Mouse (Mus musculus) heart, postnatal 10 days (tissue): ENCODE data around the gene A130010J15Rik. TPM values are rescaled to one million over a fixed set of nuclear protein-coding genes. Genes with fewer than 3 reads are reported as not detected.

Experiments used
- DNase-seq, 2 experiments: peaks; one replicate each; pipeline ENCODE4 v3.0.0; 2021
- intact Hi-C: fragments of 180-260 bp; cut with DNase I; formaldehyde crosslinking; loops from one replicate; pipeline ENCODE4 v1.15.1; 2025
- total RNA-seq, 2 experiments: library from RNA; stranded (reverse); gene quantifications; 2 replicates each; pipeline ENCODE4 v1.2.3; 2021

Gene A130010J15Rik
- 1 to 10 TPM; 5.5 to 6.1 TPM for total RNA-seq

- intact Hi-C loops = loop anchor here (10.0 kb wide), 1 partner anchor 1293 kb away; no protein-coding TSS in a partner anchor
- DNase-seq = no peak
Measured at GRCm38 (mm10) chr1:193167746-193168145, at the start of gene A130010J15Rik. TSS of gene A130010J15Rik (plus strand) at chr1:193168046.

GRCm38 (mm10) chr1:193122793-193123192 lies 45.1 kb upstream of the A130010J15Rik start:
- intact Hi-C loops = no loop called here
- no peak for DNase-seq

- DNase-seq = no peak
- intact Hi-C loops = no loop called here
Measured at GRCm38 (mm10) chr1:193123290-193123689, 44.6 kb upstream of the A130010J15Rik start.

DNA sequence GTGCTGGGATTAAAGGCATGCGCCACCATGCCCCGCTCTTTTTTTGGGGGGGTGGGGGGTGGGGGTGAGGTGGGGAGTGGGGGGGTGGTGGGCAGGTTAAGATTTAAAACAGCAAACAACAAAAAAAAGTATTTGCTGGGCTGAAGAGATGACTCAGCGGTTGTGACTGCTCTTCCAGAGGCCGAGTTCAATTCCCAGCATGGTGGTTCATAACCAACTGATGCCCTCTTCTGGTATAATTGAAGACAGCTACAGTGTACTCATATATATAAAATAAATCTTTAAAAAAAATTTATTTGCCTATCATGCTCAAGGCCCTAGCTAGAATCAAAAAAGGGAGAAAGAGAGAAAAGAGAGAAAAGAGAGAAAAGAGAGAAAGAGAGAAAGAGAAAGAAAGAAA lies 42.0 kb upstream of the A130010J15Rik start:
- intact Hi-C loops = loop anchor here (5.0 kb wide), 1 partner anchor 124 kb away; no protein-coding TSS in a partner anchor
- peak in 1 of 2 experiments; percentile 9 for DNase-seq

DNA sequence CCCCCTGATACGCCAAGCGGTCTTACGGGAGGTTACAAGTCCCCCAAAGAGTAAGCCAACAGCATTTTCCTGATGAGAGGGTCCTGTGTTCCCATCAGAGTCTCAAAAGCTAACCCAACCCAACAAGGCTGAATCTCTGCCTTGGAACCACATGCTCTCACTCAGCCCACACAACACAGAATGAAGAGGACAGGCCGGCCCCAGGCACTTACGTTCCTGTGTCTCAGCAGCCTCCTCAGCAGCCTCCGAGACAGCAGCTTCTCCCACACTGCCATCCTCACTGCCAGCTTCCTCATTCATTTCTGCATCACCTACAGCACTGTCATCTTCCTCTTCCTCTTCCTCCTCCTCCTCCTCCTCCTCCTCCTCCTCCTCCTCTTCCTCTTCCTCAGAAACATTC lies 39.8 kb upstream of the A130010J15Rik start:
- intact Hi-C loops = loop anchor here (5.0 kb wide), 1 partner anchor 126 kb away; no protein-coding TSS in a partner anchor
- no peak for DNase-seq

DNA sequence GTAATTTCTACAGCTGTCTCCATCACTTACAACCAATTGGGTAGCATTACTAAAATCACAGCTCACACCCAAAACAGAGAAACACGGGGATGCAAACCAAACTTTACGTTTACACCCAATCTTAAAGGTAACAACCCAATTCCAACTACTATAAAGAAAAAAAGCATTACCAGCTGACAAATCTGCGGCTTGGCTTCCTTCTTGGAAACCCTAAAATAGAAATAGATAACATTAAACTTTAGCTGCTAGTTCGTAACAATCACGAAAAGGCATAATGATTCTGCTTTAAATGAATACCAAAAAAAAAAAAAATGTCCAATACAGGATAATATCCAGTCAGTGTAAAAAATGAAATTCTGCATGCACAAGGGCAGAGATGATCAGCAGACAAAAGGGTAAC lies 38.5 kb upstream of the A130010J15Rik start:
- intact Hi-C loops = loop anchor here (5.0 kb wide), 1 partner anchor 127 kb away; no protein-coding TSS in a partner anchor
- DNase-seq = no peak

- DNase-seq = peak; percentile 97 to 99
- intact Hi-C loops = loop anchor here (2.0 to 5.0 kb wide), 3 partner anchors 41 to 128 kb away; no protein-coding TSS in a partner anchor
Measured at GRCm38 (mm10) chr1:193129786-193130455, 37.9 kb upstream of the A130010J15Rik start, which contains the start of gene Diexf. TSS of gene Diexf (minus strand) at chr1:193130272.

GRCm38 (mm10) chr1:193130456-193130825 lies 37.4 kb upstream of the A130010J15Rik start:
- intact Hi-C loops = loop anchor here (2.0 to 5.0 kb wide), 2 partner anchors 40 to 62 kb away; no protein-coding TSS in a partner anchor

DNA sequence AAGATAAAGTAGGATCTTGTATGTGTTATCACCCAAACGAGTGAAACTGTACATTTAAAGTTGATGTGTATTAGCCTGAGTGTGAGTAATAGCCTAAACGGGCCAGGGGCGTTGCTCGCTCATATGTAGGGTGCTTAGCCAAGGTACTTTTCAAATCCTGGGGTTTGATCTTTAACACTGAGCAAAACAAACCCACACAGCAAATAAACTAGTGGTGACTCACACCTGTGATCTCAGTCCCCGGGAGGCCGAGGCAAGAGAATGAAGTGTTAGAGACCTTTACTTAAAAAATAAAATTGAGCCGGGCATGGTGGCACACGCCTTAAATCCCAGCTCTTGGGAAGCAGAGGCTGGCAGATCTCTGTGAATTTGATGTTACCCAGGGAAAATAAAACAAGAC lies 37.0 kb upstream of the A130010J15Rik start:
- no peak for DNase-seq
- intact Hi-C loops = loop anchor here (2.0 to 5.0 kb wide), 2 partner anchors 40 to 61 kb away; no protein-coding TSS in a partner anchor

More at GRCm38 (mm10) chr1:193130456-193130825, 37.4 kb upstream of the A130010J15Rik start:
- no peak for DNase-seq

GRCm38 (mm10) chr1:193131311-193131948 lies 36.4 kb upstream of the A130010J15Rik start:
- intact Hi-C loops = loop anchor here (2.0 to 5.0 kb wide), 2 partner anchors 39 to 61 kb away; no protein-coding TSS in a partner anchor
- no peak for DNase-seq

DNA sequence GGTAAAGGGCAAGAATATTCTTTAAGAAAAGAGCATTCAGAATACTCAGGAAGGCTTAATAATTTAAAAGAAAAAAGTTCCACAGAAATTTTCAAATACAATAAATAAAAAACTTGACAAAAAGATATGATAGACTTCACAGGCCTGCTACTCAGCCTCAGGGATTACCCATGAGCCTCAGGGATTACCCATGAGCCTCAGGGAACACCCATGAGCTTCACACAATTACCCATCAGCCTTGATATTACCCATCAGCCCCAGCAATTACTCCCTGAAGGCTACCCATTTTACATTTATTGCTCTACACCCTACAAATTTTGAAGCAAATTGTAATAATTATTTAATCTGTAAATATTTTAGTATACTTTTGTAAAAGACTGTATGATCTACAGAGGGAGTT lies 35.5 kb upstream of the A130010J15Rik start:
- intact Hi-C loops = loop anchor here (5.0 kb wide), 1 partner anchor 60 kb away; no protein-coding TSS in a partner anchor
- no peak for DNase-seq

GRCm38 (mm10) chr1:193133726-193134125 lies 34.1 kb upstream of the A130010J15Rik start:
- intact Hi-C loops = loop anchor here (5.0 kb wide), 1 partner anchor 59 kb away; no protein-coding TSS in a partner anchor

GRCm38 (mm10) chr1:193138087-193138486 lies 29.8 kb upstream of the A130010J15Rik start:
- intact Hi-C loops = no loop called here

More at GRCm38 (mm10) chr1:193133726-193134125, 34.1 kb upstream of the A130010J15Rik start:
- DNase-seq = no peak

DNA sequence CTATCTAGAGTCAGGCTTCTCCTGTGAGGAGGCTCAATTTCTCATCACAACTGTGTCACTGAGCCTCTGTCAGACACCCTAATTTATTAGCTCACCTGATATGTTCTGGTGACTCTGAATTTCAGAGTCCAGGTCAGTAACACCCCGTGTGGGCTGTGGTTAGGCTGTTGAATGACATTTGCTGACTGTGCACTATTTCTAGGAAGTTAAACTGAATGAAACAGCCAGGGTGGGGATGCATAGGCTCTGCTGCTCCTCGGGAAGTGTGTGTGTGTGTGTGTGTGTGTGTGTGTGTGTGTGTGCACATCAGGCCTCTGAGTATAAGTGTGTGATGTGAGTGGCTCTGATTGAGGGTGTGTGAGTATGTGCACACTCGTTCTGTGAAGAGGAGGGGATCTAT lies 29.2 kb upstream of the A130010J15Rik start:
- intact Hi-C loops = no loop called here
- DNase-seq = no peak

More at GRCm38 (mm10) chr1:193138087-193138486, 29.8 kb upstream of the A130010J15Rik start:
- DNase-seq = no peak

GRCm38 (mm10) chr1:193141118-193141517 lies 26.7 kb upstream of the A130010J15Rik start:
- intact Hi-C loops = no loop called here
- DNase-seq = no peak

GRCm38 (mm10) chr1:193142517-193143062 lies 25.3 kb upstream of the A130010J15Rik start:
- no peak for DNase-seq
- intact Hi-C loops = no loop called here

- DNase-seq = no peak
Measured at GRCm38 (mm10) chr1:193144516-193144915, 23.3 kb upstream of the A130010J15Rik start.

DNA sequence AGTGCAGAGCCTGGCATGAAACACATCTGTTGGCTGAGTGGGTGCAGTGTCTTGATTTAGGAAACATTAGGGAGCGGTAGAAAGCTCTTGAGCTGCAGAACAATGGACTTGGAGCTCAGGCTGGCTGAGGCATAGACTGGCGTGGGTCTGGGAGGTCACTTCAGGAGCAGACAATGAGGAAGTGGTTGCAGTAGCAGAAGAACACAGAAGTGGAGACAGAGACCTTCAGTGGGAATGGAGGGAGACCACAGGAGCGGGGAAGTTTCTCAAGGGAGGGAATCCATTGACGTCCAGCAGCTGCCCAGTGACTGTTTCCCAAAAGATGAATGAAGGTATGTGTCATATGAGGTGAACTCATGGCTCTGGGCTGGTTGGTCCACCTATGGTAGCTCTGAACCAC lies 22.7 kb upstream of the A130010J15Rik start:
- DNase-seq = no peak
- intact Hi-C loops = no loop called here

More at GRCm38 (mm10) chr1:193144516-193144915, 23.3 kb upstream of the A130010J15Rik start:
- intact Hi-C loops = no loop called here

- intact Hi-C loops = no loop called here
- no peak for DNase-seq
Measured at GRCm38 (mm10) chr1:193146416-193146815, 21.4 kb upstream of the A130010J15Rik start.

DNA sequence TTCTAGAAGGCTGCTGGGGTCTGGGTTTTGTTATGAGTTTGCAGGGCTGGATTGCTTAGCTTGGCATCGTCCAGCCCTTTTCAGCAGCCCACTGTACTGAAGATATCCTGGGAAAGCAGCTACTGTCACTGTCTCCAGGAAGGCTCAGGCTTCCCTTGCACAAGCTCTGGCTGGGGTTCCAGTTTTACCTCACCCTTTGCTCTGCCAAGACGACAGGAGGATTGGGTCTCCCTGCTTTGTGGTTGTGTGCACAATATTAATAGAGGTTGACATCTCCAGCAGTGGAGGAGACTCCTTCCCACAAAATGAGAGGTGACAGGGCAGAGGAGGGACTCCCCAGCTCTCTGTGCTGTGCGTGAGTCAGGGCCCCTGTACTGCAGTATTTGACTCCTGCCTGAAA lies 18.6 kb upstream of the A130010J15Rik start:
- intact Hi-C loops = no loop called here
- DNase-seq = no peak

DNA sequence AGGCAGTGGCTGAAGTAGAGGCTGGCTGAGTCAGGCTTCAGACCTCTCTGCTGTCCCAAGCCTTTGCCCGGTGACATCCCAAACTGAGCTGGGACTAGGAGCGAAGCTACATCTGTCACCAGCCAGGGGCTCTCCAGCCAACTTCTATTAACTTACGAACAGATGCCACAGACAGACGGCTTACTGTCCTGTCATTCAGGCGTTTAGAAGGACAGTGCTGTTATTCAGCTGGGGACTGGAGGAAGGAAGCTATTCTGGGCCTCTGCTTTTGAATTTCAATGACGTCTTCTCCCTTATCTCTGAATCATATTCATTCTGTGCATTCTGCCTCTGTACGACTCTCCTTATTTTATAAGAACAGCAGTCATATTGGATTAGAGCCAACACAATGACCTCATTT lies 16.7 kb upstream of the A130010J15Rik start:
- DNase-seq = no peak
- intact Hi-C loops = no loop called here
